Mouse (Mus musculus): Measurements from ENCODE around the gene Alk. TPM values are rescaled to one million over a fixed set of nuclear protein-coding genes. Genes with fewer than 3 reads are reported as not detected.

Gene Alk
- total RNA-seq, 2 experiments from 2014 or later: not detected

GRCm38 (mm10) chr17:72043667-72044390 is 560.6 kb downstream of the Alk start:
- Histone ChIP-seq H3K4me3 (no peak overlapping the region), H3K27ac (no peak overlapping the region; the same call in 1 of the 2 replicates)
- no peak for TF ChIP-seq CTCF (IDR thresholded peaks at IDR 0.05)
- DNase-seq: no peak
- intact Hi-C loops (cut with DNase I): no loop called here

GRCm38 (mm10) chr17:72043001-72043666 is 561.3 kb downstream of the Alk start:
- Histone ChIP-seq H3K4me3 (no peak overlapping the region), H3K27ac (peak overlapping the region; percentile 57; the same call in 1 of the 2 replicates)
- no peak for TF ChIP-seq CTCF (IDR thresholded peaks at IDR 0.05)
- intact Hi-C loops (cut with DNase I): no loop called here
- DNase-seq: peak; percentile 57

- no peak for TF ChIP-seq CTCF (IDR thresholded peaks at IDR 0.05)
- intact Hi-C loops (cut with DNase I): no loop called here
- Histone ChIP-seq H3K4me3 (no peak overlapping the region), H3K27ac (no peak overlapping the region)
- DNase-seq: no peak
Measured at GRCm38 (mm10) chr17:72039176-72039948, 565.1 kb downstream of the Alk start.

- intact Hi-C loops (cut with DNase I): no loop called here
- no peak for DNase-seq
- no peak overlapping the region for H3K27ac ChIP-seq
- TF ChIP-seq CTCF (IDR thresholded peaks at IDR 0.05): no peak
- H3K4me3 ChIP-seq: no peak overlapping the region
Measured at GRCm38 (mm10) chr17:72038371-72038770, 566.1 kb downstream of the Alk start.

- TF ChIP-seq CTCF (IDR thresholded peaks at IDR 0.05): no peak
- intact Hi-C loops (cut with DNase I): no loop called here
Measured at GRCm38 (mm10) chr17:72030672-72031071, 573.8 kb downstream of the Alk start.

GRCm38 (mm10) chr17:72023323-72023722 is 581.1 kb downstream of the Alk start:
- H3K4me3 ChIP-seq: no peak overlapping the region
- H3K27ac ChIP-seq: no peak overlapping the region
- no peak for DNase-seq
- TF ChIP-seq CTCF (IDR thresholded peaks at IDR 0.05): no peak
- intact Hi-C loops (cut with DNase I): no loop called here

More at GRCm38 (mm10) chr17:72030672-72031071, 573.8 kb downstream of the Alk start:
- Histone ChIP-seq H3K27ac (no peak overlapping the region), H3K4me3 (no peak overlapping the region)
- DNase-seq: no peak

- DNase-seq: no peak
- Histone ChIP-seq H3K4me3 (no peak overlapping the region), H3K27ac (no peak overlapping the region)
- intact Hi-C loops (cut with DNase I): no loop called here
- TF ChIP-seq CTCF (IDR thresholded peaks at IDR 0.05): no peak
Measured at GRCm38 (mm10) chr17:72021733-72022669, 582.4 kb downstream of the Alk start.

GRCm38 (mm10) chr17:72017329-72017728 is 587.1 kb downstream of the Alk start:
- Histone ChIP-seq H3K4me3 (no peak overlapping the region), H3K27ac (no peak overlapping the region)
- intact Hi-C loops (cut with DNase I): no loop called here
- TF ChIP-seq CTCF (IDR thresholded peaks at IDR 0.05): no peak
- no peak for DNase-seq

GRCm38 (mm10) chr17:72015253-72015652 is 589.2 kb downstream of the Alk start:
- H3K27ac ChIP-seq: no peak overlapping the region
- no peak for TF ChIP-seq CTCF (IDR thresholded peaks at IDR 0.05)
- H3K4me3 ChIP-seq: no peak overlapping the region
- intact Hi-C loops (cut with DNase I): no loop called here
- DNase-seq: no peak

GRCm38 (mm10) chr17:72012775-72013174 is 591.7 kb downstream of the Alk start:
- H3K27ac ChIP-seq: no peak overlapping the region
- intact Hi-C loops (cut with DNase I): no loop called here

GRCm38 (mm10) chr17:72009836-72010235 is 594.6 kb downstream of the Alk start:
- no peak overlapping the region for H3K27ac ChIP-seq
- no peak for DNase-seq
- no peak overlapping the region for H3K4me3 ChIP-seq
- no peak for TF ChIP-seq CTCF (IDR thresholded peaks at IDR 0.05)
- intact Hi-C loops (cut with DNase I): no loop called here

More at GRCm38 (mm10) chr17:72012775-72013174, 591.7 kb downstream of the Alk start:
- DNase-seq: no peak
- no peak overlapping the region for H3K4me3 ChIP-seq
- TF ChIP-seq CTCF (IDR thresholded peaks at IDR 0.05): no peak

- intact Hi-C loops (cut with DNase I): no loop called here
- no peak overlapping the region for H3K4me3 ChIP-seq
- DNase-seq: no peak
- H3K27ac ChIP-seq: no peak overlapping the region
- no peak for TF ChIP-seq CTCF (IDR thresholded peaks at IDR 0.05)
Measured at GRCm38 (mm10) chr17:72008389-72008788, 596.0 kb downstream of the Alk start.

Data from gastrocnemius, adult 2 months (tissue).